Mouse (Mus musculus) gastrocnemius, postnatal 36 days (tissue): Measurements from ENCODE around the gene Zfp46. TPM values are rescaled to one million over a fixed set of nuclear protein-coding genes. Genes with fewer than 3 reads are reported as not detected.
A peak's percentile ranks its signal among the peaks of the same experiment; 100 is the strongest.

Experiments
- DNase-seq, 2 experiments: peaks; one replicate each; pipeline ENCODE4 v3.0.0; 2022
- intact Hi-C: fragments of 180-260 bp; cut with DNase I; formaldehyde crosslinking; loops from one replicate; pipeline ENCODE4 v1.15.1; 2025
- total RNA-seq, 2 experiments: library from RNA; stranded (reverse); gene quantifications; 2 replicates each; pipeline ENCODE4 v1.2.3; 2021

Zfp46 gene
- total RNA-seq, 2 experiments from 2014 or later: 19.7 to 22.4 TPM

DNA sequence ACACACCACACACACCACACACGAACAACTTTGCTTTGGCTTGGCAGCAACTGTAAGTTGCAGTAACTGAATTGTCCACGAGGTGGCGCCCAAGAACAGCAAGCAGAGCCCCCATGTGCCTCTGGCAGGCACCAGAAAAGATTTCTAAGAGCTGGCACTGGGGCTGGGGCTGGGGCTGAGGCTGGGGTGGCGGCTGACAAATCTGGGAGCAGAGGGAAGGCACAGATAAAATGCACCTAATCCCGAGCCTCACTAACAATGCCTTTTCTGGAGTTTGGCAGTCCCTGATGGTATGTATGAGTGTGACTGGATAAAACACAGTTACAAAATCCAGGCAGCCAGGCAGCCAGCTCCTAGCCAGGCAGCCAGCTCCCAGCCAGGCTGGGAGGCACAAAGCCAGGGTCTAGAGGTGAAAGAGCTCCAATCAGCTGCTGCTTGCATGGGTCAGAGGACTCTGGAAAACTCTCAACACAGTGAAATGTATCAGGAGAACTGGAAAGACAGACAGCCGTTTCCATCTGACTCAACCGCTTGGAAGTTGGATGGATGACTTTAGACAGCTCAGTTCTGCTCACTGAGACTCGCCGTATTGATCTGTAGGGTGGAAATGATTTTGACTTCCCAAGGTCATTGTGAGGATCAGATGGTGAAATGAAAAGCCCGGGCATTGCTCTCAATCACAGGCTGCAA lies 23.8 kb upstream of the Zfp46 start:
- DNase-seq: peak; percentile 78 to 83
- intact Hi-C loops: loop anchor here (1.0 to 2.0 kb wide), 2 partner anchors 25 to 50 kb away; partner anchors contain the start of gene Hnrnpr

GRCm38 (mm10) chr4:136261912-136262311 lies 22.6 kb upstream of the Zfp46 start:
- intact Hi-C loops: loop anchor here (2.0 kb wide), 1 partner anchor 49 kb away; the partner anchor contains the start of gene Hnrnpr
- DNase-seq: no peak

DNA sequence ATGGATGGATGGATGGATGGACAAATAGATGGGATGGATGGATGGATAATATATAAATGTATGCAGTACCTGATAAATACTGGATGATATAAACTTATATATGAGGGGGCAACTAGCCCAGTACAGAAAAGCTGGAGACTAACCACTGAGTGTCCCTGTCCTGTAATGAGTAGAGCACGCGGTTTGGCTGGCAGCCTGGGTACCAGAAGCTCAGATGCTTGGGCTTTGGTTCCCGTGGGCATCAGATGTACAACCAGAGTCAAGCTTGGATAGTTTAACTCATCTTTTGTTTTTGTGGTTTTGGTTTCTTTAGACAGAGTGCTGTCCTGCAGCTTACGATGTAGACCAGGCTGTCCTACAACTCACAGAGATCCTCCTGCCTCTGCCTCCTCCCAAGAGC lies 20.9 kb upstream of the Zfp46 start:
- DNase-seq: no peak
- intact Hi-C loops: no loop called here

DNA sequence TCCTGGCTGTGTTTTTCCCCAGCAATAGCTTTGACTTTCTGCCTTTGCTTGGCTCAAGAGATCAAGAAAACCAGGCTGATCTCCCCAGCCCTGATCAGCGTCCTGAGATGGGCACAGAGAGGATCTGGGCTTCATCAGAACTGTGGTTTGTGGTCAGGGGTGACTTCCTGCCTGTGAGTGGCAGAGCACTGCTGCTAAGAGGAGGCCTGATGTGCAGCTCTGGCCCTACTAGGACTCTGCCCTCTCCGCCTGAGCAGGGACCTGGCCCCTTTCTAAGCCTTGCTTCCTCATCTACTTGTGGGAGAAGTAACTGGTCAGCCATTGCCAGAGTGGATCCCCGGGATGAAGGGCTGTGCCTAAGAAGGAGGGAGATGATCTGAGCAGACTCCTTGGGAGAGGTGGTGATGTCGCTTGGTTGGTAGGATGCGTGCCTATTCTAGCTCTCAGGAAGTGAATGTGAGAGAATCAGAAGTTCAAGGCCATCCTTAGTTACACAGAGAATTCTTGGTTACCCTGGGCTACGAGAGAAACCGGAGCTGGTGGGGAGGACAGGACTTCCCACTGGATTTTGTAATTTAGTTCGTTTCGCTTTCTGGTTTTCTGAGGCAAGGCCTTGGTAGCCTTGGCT lies 17.7 kb upstream of the Zfp46 start:
- no peak for DNase-seq
- intact Hi-C loops: no loop called here

GRCm38 (mm10) chr4:136268912-136269311 lies 15.6 kb upstream of the Zfp46 start:
- intact Hi-C loops: no loop called here
- DNase-seq: no peak

DNA sequence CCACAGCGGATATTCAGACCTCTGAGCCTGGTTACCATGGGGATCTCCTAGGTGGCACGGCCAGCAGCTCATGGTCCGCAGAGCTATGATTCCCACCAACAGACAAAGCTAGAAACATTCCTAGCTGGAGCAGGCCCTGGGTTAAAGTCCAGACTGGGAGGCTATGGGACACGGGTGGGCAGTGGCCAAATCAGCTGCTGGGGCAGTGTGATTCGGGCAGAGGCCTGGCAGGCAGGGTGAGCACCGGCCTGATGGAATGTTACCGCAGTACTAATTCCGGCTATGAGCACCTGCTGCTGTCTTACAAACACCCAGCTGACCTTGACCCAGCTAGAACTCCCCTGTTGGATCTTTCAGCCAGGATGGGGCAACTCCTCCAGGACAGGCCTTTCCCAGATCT lies 13.8 kb upstream of the Zfp46 start:
- DNase-seq: peak in 1 of 2 experiments; percentile 50
- intact Hi-C loops: no loop called here

DNA sequence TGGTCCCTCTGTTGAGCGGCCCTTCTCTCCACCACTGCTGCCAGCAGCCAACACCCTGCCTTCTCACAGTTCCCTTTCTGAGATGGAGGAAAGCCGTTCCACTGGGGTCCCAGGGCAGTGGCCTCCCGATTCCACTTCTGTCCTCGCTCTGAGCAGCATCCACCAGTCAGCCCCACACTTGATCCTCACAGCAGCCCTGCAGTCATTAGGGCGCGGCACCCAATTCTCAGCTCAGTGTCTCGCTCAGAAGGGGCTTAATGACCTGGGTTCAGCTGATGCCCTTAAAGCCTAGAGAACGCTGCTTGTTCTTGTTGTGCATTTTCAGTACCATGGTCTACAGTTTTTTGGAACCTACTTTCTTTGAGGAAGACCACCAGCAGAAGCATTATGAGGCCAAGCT lies 3.4 kb upstream of the Zfp46 start:
- intact Hi-C loops: no loop called here

DNA sequence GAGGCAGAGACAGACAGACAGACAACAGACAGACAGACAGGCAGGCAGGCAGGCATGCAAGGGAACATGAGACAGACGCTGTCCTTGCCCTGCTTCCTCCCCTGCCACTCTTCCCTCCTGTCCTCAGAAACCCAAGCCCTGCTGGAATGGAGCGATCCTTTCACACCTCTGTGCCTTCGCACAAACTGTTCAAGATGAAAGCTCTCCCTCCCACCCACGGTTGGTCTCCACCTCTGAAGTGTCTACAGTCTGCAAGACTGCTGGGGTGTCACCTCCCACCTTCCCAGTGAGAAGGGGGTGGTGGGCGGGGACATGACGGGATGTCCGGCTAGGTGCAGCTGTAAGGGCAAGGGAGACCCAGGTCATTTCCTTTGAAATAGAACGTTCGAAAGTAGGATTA lies 2.9 kb upstream of the Zfp46 start:
- intact Hi-C loops: no loop called here
- no peak for DNase-seq

More for the DNA sequence above, 3.4 kb upstream of the Zfp46 start:
- DNase-seq: no peak

GRCm38 (mm10) chr4:136282621-136283480 lies 1.6 kb upstream of the Zfp46 start:
- intact Hi-C loops: no loop called here
- peak in 1 of 2 experiments; percentile 19 for DNase-seq

- DNase-seq: no peak
- intact Hi-C loops: no loop called here
Measured at GRCm38 (mm10) chr4:136283783-136284182, 700 bp upstream of the Zfp46 start.

DNA sequence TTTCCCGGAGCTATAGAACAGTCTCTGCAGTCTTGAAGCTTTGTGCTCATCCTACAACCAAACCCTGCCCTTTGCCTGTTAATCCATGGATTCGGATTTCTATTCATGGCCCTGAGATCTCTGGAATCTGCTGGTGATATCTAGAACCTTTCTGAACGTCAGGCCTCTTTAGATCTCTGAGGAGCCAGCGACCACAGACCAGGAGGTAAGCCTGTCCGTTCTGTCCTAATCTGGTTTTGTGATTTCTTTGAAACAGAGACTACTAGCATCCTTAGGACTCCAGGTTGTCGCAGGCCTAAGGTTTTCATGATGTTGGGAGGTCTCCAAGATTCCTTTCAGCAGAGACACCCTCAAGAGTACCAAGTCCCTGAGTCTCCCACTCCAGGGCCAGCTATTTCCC lies 408 bp downstream of the Zfp46 start:
- no peak for DNase-seq
- intact Hi-C loops: loop anchor here (1.0 kb wide), 1 partner anchor 25 kb away; no protein-coding TSS in a partner anchor

DNA sequence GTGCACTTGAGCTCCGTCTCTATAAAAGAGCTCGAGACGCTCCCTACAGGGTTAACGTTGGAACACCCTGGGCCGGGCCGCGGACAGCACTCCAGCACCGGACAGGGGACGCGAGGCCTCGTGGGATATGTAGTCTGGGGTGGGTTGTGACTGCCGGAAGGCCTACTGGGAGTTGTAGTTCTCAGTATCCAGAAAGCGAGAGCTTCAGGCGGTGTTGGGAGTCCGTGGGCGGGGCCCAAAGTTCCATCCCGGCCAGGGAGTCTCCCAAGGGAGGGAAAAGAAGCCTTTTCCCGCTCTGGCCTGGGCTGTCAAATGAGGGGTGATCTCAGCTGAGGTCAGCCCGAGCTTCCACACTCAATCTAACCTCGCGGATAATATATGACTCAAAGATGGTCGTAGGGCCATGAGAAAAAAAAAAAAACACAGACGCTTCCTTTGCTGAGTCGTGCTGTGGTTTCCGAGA lies 896 bp downstream of the Zfp46 start:
- intact Hi-C loops: loop anchor here (1.0 kb wide), 1 partner anchor 25 kb away; no protein-coding TSS in a partner anchor
- peak; percentile 90 to 94 for DNase-seq

DNA sequence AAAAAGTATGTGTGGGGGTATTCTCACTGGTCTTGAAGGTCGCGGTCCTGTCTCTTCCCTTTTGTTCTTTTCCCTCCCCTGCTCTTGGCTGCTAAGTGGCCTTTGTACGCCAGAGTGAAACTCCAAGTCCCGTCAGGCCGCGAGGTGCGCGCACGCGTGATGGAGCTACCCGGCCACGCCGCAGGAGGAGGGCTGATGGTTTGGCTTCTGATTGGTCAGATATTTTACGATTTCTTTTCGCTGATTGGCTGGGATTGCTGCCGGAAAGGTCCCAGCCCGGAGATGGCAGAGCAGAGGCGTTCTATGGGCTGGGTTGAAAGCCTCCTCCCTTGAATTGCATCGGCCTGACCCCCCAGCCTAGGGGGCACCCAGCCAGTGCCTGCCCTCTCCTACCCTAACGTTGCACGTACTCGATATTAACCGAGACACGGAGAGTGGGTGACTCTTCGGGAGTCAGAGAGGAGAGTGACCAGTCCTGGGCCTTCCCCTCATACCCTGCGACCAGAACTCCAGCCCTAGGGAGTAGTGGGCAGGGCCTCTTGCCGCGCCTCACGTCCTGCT lies 1.4 kb downstream of the Zfp46 start:
- peak; percentile 90 to 95 for DNase-seq
- intact Hi-C loops: loop anchor here (1.0 kb wide), 1 partner anchor 26 kb away; no protein-coding TSS in a partner anchor

DNA sequence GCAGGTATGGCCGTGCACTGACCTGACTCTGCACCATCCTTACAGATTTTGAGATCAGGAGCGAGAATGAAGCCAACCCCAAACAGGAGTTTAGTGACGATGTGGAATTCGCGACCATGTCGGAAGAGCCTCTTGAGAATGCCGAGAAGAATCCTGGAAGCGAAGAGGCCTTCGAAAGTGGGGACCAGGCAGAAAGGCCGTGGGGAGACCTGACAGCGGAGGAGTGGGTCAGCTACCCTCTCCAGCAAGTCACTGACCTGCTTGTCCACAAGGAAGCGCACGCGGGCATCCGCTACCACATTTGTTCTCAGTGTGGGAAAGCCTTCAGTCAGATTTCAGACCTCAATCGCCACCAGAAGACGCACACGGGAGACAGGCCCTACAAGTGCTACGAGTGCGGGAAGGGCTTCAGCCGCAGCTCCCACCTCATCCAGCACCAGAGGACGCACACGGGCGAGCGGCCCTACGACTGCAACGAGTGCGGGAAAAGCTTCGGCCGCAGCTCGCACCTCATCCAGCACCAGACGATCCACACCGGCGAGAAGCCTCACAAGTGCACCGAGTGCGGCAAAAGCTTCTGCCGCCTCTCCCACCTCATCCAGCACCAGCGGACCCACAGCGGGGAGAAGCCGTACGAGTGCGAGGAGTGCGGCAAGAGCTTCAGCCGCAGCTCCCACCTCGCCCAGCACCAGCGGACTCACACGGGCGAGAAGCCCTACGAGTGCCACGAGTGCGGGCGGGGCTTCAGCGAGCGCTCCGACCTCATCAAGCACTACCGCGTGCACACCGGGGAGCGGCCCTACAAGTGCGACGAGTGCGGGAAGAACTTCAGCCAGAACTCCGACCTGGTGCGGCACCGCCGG lies 5.7 kb downstream of the Zfp46 start:
- intact Hi-C loops: no loop called here
- DNase-seq: no peak

DNA sequence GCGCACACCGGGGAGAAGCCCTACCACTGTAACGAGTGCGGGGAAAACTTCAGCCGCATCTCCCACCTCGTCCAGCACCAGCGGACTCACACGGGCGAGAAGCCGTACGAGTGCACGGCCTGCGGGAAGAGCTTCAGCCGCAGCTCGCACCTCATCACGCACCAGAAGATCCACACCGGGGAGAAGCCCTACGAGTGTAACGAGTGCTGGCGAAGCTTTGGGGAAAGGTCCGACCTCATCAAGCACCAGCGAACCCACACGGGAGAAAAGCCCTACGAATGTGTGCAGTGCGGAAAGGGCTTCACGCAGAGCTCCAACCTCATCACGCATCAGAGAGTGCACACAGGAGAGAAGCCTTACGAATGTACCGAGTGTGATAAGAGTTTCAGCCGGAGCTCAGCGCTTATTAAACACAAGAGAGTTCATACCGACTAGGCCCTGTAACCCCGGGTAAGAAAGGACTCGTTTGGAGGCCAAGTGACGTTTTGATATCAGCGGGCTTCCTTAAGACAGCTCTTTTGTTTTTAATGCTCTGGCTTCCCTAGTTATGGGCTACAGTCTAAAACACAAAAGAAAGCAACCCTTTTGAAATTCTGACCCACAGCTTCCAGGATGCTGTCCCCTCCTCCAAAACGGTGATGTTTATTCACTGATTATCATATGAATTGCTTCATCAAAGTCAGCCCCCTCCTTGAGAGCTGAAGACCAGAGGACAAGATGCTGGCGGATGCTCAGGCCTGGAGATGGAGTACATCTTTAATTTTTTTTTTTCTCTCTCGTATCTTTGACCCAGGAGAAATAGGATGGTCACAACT lies 6.5 kb downstream of the Zfp46 start:
- no peak for DNase-seq

DNA sequence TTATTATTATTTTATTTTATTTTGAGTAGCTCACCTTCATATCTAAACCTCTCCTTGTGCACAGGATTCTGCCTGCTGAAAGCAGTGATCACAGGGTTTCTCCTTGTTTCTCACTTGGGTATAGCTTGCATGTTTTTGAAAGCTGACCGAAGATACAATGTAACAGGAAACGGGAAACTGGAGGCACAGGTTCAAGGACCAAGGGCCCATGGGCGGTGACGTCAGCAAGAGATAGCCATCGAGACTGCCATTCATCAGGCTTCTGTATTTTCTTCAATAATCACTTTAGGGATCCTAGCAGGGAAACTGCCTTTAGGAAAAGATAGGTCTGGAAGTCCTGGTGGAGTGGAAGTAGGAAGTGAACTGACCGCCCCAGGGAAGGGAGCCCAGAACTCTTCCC lies 7.2 kb downstream of the Zfp46 start:
- DNase-seq: no peak
- intact Hi-C loops: no loop called here

More for the DNA sequence above, 6.5 kb downstream of the Zfp46 start:
- intact Hi-C loops: no loop called here

GRCm38 (mm10) chr4:136295941-136296340 lies 11.5 kb downstream of the Zfp46 start:
- DNase-seq: no peak

GRCm38 (mm10) chr4:136302462-136302861 lies 18.0 kb downstream of the Zfp46 start:
- intact Hi-C loops: no loop called here
- DNase-seq: no peak

More at GRCm38 (mm10) chr4:136295941-136296340, 11.5 kb downstream of the Zfp46 start:
- intact Hi-C loops: no loop called here

DNA sequence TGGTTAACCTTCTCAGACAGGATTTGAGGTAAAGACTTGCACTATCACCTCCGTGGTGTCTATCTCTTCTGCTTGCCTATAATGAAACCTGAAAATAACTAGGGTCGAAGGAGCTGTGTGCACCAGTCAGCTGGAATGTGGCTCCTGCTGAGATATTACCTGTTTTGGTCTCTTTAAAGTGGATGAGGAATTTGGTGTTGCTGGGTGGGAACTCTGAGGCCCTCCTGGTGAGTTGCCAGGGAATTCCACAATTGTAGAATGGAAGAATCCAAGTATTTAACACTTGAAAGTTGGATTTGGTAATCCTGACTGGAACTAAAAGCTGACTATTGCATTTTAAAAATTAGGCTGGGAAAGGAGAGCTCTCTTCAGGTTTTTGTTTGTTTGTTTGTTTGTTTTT lies 19.7 kb downstream of the Zfp46 start:
- intact Hi-C loops: no loop called here
- no peak for DNase-seq
